Mouse (Mus musculus) gastrocnemius, postnatal 10 days (tissue): ENCODE measurements around the gene Trank1. TPM values are rescaled to one million over a fixed set of nuclear protein-coding genes. Genes with fewer than 3 reads are reported as not detected.

Experiments
- DNase-seq: peaks from one replicate; pipeline ENCODE4 v3.0.0; 2021; ENCODE audit warnings: mixed read lengths
- long read RNA-seq, 2 experiments: library from polyadenylated mRNA; stranded (forward); transcript quantifications; one replicate each; pipeline ENCODE4 v2.0.0; 2021
- total RNA-seq, 2 experiments: library from RNA; stranded (reverse); gene quantifications; 2 replicates each; pipeline ENCODE4 v1.2.3; 2021

Gene Trank1
- total RNA-seq = under 1 TPM; 0.49 to 0.52 TPM
- long read RNA-seq, experiment 1, partial matches to known transcripts = 0 of 1 reads
- long read RNA-seq, experiment 1, other reads (novel, unspliced or antisense) = 1 of 1 reads
- long read RNA-seq, experiment 2, partial matches to known transcripts = 0 of 1 reads
- long read RNA-seq, experiment 2, other reads (novel, unspliced or antisense) = 1 of 1 reads

DNA sequence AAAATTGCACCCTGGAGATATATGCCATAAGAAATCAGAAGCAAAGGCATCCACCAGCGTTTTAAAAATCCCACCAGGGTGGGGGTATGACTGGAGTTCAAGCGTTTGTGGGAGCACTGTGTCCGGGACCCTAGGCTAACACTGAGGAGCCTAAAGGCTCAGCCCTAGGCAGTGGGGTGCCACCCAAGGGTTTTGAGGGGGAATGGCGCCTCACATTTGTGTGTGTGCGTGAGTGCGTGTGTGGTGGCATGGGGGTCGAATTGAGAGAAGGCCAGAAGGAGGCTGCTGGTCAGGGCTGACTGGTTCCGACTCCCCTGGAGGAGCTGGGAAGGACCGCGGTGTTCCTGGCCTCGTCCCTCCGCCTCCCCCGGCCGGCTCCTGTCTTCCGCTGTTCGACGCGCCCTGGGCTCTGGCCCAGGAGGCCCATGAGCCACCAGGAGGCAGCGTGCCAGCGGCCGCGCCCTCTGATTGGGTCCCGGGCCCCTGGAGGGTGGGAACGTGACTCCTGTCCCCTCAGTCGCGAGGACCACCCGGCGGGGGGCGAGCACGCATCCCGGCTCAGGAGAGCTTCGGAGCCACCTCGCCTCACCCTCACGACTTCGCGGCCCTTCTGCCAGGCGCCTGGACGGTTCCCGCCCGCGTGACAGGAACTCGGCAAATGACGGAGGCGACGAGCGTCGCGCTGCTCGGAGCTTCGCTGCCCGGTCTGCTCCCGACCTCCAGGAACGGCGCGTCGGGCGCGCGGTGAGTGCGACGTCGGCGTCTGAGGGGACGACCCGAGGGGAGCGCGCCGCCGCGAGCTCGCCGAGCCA, at the start of gene Trank1:
Gene Trank1 (plus strand): TSS at position 709 of the 812 bp plus-strand sequence.
- peak; percentile 29 for DNase-seq

GRCm38 (mm10) chr9:111267998-111268397, 43.5 kb upstream of the Trank1 start:
- no peak for DNase-seq

DNA sequence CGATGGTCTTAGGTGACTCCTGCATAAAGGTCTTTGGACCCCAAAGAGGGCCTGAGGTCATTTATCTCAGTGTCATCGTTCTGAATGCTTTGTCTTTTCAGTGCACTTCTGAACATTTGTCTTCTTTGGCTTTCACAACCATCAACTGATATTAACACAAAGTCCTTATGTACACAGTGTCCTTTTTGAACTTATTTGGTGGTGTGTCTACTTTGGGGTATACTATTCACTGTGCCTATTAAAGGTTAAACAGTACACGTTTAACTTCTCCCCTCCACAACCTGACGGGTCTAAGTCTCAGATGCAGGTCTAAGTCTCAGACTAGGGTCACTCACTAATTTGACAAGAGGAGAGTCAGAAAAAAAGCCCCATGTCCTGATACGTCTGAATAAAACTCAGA, 40.9 kb upstream of the Trank1 start:
- DNase-seq = no peak

GRCm38 (mm10) chr9:111271056-111271433, 40.5 kb upstream of the Trank1 start:
- no peak for DNase-seq

- peak; percentile 99 for DNase-seq
These were observed 39.9 kb upstream of the Trank1 start, which contains the start of the genes Mlh1 and Epm2aip1 for GRCm38 (mm10) chr9:111271434-111272160. Gene Mlh1 (minus strand): TSS chr9:111271791. Gene Epm2aip1 (plus strand): TSS chr9:111271929.

- DNase-seq = peak; percentile 23
These were observed 39.2 kb upstream of the Trank1 start for GRCm38 (mm10) chr9:111272356-111272755.

DNA sequence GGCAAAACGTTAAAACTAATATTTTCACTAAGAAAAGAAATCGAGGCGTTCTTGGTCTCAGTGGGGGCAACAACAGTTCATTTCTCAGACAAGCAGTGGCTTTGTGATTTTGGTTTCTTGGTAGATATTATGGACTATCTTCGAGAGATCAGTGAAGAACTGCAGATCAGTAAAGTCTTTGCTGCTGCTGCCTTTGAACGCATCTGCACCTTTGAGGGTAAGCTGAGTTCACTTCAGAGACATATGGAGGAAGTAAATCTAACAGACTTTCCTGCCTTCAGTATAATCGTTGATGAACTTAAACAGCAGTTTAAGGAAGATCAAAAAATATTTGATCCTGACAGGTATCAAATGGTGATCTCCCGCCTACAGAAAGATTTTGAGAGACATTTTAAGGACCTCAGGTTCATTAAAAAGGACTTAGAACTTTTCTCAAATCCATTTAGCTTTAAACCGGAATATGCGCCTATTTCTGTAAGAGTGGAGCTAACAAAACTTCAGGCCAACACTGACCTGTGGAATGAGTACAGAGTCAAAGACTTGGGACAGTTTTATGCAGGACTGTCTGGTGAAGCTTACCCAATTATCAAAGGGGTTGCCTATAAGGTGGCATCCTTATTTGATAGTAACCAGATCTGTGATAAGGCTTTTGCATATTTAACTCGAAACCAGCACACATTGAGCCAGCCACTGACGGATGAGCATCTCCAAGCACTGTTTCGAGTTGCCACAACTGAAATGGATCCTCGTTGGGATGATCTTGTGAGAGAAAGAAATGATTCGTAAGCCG, 38.3 kb upstream of the Trank1 start:
- DNase-seq = no peak

DNA sequence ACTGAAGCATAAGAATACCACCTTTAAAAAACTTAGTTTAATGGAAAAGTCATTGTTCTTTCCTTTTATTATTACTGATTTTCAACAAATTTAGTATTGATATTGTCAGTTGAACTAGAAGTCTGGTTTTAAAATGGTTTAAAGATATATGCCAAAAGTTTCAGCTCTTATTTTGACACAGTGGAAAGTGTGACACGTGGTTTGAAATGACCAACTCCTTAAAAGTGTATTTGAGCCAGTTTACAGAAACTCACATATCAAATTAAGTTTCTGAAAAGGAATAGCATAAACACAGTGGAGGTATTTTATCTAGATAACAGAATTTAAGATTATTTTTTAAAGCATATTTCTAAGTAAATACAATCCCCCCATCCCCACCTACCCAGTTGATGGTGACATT, 37.6 kb upstream of the Trank1 start:
- no peak for DNase-seq

DNA sequence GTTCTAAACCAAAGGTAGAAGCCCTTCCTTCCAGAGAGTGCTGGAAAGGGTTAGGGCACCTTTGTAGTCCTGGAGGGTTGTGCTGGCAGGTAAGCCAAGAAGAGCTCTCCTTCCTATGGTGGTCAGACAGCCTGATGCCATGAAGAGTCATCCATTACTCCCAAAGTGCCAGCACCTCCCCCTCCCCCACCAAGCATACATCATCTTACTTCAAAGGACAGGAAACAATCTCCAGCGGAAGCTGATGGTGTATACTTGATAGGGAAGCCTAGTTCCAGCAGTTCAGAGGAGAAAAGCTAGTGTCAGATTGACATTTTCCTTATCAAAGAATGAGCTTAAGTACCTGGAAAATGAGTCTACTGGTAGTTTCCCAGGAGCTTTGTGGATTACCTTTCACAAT, 36.4 kb upstream of the Trank1 start:
- no peak for DNase-seq

DNA sequence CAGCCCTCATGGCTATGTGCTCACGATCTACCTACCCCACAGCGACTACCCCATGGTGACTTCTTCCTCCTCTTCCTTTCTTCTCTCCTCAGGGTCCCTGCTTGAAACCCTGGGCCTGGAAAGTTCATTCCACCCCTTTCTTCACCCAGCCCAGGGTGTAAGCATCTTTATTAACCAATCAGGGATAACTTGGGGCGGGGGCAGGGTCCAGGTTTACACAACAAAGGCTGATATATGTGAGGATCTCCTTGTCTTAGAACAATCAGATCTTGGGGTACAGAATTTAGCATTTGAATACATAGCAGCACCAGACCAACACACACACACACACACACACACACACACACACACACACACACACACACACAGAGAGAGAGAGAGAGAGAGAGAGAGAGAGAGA, 26.5 kb upstream of the Trank1 start:
- DNase-seq = no peak

GRCm38 (mm10) chr9:111285676-111286075, 25.9 kb upstream of the Trank1 start:
- DNase-seq = no peak

- no peak for DNase-seq
These were observed 25.1 kb upstream of the Trank1 start for GRCm38 (mm10) chr9:111286468-111286867.

DNA sequence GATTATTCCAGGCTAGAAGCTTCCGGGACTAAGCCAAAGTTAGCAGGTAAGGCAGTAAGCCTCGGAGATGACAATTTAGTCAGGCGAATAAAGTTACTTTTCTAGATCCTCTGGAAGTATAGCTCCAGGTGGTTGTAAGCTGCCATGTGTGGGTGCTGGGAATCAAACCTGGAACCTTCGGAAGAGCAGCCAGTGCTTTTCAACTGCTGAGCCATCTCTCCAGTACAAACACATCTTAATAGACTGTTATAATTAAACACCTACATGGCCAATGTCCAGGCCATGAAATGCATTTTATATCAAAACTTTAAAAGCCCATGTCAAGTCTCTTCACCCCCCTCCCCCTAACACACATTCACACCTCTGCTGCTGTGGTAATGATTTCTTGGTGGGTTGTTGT, 23.6 kb upstream of the Trank1 start:
- no peak for DNase-seq

GRCm38 (mm10) chr9:111289294-111289831, 22.2 kb upstream of the Trank1 start:
- no peak for DNase-seq

- peak; percentile 88 for DNase-seq
These were observed 21.7 kb upstream of the Trank1 start for GRCm38 (mm10) chr9:111289832-111290339.

- no peak for DNase-seq
These were observed 20.9 kb upstream of the Trank1 start for GRCm38 (mm10) chr9:111290539-111291100.

GRCm38 (mm10) chr9:111293234-111293633, 18.3 kb upstream of the Trank1 start:
- DNase-seq = no peak

- DNase-seq = no peak
These were observed 16.6 kb upstream of the Trank1 start for GRCm38 (mm10) chr9:111294911-111295310.

DNA sequence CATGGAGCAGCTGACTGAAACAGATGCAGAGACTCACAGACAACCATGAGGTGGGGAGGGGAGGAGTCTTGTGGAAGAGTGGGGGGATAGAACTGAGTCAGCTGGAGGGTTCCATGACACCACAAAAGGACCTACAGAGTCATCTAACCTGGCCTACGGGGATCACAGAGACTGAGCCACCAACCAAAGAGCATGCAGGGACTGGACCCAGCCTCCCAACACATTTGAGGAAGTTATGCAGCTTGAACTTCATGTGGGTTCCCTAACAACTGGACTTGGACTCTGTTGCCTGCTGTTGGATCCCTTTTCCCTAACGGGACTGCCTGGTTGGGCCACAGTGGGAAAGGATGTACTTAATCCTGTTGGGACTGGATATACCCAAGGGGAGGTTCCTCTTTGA, 16.2 kb upstream of the Trank1 start:
- no peak for DNase-seq

- DNase-seq = no peak
These were observed 15.1 kb upstream of the Trank1 start for GRCm38 (mm10) chr9:111296433-111296832.

DNA sequence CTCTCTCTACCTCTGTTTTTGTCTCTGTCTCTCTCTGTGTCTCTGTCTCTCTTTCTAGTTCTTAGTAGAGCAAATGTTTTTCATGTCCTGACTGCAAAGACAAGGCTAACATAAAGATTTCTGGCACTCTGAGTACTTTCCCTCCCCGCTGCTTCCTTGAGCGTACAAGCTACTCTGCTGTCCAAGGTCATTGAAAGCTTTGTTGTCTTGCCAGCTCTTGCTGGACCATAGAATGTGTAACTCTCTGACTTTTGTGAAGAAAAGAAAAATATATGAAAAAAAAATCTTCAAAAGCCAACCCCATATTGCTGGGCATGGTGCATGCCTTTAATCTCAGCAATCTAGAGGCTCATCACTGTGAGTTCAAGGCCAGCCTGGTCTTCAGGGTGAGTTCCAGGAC, 12.9 kb upstream of the Trank1 start:
- no peak for DNase-seq
